Mouse (Mus musculus) left cerebral cortex, postnatal 25 days (tissue): ENCODE measurements at regions not wholly inside any gene's neighbourhood (a gene's known extent, or its start where the extent isn't known, plus 50 kb on each side); places are given as distances from the start of the nearest gene placed in this dataset.

ENCODE experiments used
- DNase-seq, 2 experiments: peaks; one replicate each; pipeline ENCODE4 v3.0.0; 2022; ENCODE audit warnings: low spot score in 2 of 2, mixed read lengths in 1 of 2
- intact Hi-C: fragments of 180-260 bp; cut with DNase I; formaldehyde crosslinking; loops from one replicate; pipeline ENCODE4 v1.15.1; 2025

DNA sequence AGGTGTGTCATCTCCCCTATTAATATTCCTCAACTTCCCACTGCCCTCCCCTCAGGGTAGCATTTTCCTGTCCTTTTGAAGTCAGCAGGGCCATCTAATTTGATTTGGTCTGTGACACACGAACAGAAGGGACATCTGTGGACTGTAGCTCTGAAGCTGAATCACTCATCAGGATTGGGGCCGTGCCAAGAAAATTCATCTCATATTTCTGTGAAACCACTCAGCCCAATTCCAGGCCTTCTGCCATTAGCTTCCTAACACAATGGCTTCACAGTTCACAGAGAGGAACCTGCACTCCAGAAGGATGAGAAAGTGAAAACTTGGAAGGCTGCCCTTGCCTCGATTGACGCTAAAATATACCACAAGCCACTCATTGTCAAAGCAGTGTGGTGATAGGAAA is 86.1 kb downstream of the Abhd5 start:
- intact Hi-C loops, result no loop called here
- peak; percentile 30 to 62 for DNase-seq

DNA sequence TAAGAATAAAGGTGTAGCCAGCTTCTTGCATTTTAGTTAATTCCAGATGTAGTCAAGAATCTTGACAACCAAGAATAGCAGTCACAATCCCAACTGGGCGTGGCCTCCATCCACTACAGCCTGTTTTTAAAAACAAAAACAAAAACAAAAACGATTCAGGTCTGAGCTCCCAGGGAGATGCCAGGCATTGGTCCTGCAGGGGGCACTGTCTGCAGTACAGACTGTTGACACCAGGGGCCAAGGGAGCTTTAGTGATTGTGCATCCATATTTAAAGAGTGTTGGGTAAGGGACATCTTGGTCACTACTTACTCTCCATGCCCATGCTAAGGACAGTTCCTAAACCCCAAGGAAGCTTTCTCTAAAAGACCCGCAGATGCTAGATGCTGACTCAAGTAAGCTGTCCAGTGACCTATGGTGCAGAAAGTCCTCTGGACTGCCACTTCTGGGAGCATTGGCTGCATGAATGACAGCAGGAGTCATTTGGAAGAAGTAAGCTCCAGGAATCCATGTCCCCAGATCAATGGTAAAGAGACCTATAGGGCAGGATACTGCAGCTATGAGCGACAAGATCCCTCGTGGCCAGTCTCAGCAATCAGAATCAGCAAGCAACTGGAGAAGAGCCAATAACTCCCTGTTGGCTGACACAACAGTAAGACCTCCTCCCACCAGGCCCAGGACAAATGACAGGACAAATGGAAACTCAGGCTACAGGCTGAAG is 95.1 kb downstream of the Abhd5 start:
- intact Hi-C loops, result no loop called here
- no peak for DNase-seq

DNA sequence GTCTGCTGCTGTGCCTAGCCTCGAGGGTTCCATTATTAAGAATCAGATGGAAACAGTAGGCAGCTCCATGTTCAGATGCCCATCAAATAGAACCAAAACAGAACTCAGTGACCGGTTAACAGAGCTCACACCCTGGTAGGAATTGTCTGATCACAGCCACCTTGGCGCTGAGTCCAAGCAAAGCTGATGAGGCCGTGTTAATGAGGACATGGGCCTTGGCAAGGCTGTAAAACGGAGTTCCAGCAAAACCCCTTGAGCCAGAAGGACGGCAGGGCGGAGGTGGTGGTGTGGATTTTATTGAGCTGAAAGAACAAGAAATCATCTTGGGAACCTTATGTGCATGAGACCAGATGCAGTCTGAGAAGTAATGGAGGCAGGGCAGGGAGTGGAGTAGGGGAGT is 96.2 kb downstream of the Abhd5 start:
- DNase-seq, result no peak
- intact Hi-C loops, result no loop called here

DNA sequence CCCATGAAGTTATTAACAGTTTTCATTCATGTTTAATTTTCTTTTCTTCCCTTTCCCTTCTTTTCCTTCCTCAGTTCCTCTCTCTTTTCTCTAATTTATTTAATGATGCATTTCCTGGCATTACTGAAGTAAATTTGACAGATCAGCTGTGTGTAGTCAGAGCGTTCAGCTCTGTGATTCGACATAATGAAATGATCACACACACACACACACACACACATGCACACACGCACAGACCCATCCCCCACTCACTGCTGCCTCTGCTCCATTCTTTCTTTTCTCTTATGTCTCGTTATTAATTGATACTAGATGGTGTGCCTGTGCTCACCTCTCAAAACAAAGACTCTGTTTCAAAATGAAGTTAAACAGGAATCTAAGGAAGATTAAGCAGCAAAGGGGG is 96.9 kb downstream of the Abhd5 start:
- no peak for DNase-seq
- intact Hi-C loops, result no loop called here

DNA sequence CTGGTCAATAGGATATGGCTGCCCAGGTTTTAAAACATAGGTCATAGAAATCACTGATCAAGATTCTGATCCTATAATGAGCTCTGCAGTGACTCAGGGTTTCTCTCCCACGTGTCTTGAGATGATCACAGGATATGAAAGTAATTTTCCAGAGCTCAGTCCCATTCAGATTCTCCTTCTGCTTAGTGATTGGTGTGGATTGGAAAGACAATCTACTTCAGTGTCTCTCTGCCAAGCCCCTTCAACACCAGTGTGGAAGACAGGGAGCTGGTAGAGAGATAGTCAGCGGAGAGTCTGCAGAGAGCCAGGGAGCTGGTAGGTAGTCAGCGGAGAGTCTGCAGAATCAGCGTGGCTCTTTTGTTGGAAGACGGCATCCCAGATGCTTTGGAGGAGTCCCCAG is 99.1 kb downstream of the Abhd5 start:
- intact Hi-C loops, result no loop called here
- peak; percentile 26 to 62 for DNase-seq

DNA sequence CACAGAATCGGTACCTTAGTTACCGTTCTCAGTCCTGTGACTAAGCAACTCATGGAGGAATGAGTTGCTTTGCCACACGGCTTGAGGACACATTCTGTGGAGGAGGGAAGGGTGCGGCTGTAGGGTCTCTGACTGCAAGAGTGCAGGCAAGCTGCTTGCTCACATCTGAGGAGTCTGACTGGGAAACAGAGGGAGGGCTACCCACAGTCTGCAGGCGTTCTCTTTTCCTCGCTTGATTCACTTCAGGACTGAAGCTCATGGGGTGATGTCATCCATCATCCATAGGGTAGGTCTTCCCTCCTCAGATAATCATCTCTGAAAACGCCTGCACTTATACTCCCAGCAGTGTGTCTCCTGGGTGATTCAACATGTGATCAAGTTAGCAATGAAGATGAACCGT is 103.9 kb downstream of the Abhd5 start:
- DNase-seq, result peak; percentile 40 to 82
- intact Hi-C loops, result no loop called here

DNA sequence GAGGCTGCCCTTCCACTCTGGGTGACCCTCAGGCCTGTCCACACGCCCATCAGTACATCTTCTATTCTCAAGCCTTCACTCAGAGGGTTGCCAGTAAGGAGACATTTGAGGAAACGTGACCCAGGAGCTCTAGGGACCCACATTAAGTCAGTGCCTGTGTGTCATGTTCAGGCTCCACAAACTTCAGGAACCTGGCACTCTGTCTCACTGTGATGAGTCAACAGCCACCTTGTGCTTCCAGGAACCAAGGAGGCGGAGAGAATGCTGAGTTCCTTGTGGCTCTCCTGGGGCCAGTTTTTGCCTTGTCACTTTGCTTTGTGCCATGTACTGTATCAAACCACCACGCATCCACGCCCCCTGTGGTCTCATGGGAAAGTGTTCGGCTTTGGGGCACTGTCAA is 104.4 kb downstream of the Abhd5 start:
- intact Hi-C loops, result no loop called here
- DNase-seq, result peak in 1 of 2 experiments; percentile 47

DNA sequence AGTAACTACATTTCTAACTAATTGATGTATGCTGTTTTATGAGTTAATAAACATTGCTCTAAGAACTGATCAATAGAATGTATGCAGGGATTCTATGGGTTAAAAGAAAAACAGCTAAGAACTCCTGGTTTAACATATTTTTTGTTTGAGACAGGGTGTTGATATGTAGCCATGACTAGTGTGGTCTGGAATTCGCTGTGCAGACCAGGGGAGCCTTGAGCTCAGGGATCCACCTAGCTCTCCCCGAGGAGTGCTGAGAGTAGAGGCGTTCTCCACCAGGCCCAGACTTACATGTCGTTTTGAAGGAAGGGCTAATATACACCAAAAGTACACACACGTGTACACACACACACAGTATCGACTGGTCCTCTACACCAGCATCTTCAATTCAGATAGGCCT is 108.1 kb downstream of the Abhd5 start:
- intact Hi-C loops, result no loop called here
- DNase-seq, result no peak

DNA sequence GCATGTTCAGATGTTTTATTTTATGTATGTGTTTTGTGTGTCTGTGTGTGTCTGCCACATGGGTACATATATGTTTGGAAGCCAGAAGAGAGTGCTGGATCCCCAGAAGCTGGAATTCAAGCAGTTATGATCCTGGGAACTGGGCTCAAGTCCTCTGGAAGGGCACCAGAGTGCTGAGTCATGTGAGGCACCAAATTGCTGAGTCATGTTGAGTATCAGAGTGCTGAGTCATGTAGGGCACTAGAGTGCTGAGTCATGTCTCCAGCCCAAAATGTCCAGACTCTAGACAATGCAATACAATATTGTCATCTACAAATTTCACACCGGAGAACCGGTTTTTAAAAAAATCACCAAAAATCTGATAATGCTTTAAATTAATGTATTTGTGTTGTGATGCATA is 120.1 kb downstream of the Abhd5 start:
- intact Hi-C loops, result no loop called here
- DNase-seq, result no peak

DNA sequence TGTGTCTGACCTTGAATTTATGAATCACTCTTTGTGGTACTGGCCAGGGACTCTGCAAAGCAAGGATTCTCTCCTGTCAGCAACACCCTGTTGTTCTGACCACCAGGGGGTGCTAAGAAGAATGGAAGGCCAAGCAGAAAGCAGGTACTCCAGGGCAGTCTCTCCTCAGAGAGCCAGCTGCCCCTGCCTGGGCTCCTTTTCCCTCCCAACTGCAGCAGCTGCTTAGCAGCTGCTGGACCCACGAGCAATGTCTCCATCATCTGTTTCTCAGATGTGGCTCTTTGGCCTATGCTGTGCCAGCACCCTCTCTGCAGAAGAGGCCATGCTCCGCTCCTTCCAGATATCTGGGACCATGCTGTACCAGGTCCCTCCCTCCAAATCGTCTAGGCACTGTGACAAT is 124.9 kb downstream of the Abhd5 start:
- intact Hi-C loops, result loop anchor here (5.0 kb wide), 1 partner anchor 216 kb away; no protein-coding TSS in a partner anchor
- peak; percentile 39 to 66 for DNase-seq

DNA sequence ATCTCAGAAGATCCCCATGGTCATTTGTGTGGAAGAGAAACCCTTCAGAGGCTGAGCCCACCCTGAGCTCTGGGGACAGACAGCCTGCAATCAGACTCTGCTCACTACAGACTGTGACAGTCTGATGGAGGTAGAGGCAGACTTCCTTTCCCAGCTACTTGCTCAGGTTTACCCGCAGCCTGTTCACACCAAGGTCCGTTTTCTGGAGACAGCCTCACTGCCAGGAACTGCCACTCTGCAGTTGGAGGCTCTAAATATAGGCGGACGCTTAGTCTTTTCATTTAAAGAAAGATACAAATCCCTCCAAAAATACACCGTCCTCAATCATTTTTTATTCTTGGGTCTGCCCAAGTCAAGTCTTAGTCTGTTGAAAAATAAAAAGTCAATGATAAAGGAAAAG is 135.6 kb downstream of the Abhd5 start:
- intact Hi-C loops, result no loop called here
- peak; percentile 24 to 63 for DNase-seq

DNA sequence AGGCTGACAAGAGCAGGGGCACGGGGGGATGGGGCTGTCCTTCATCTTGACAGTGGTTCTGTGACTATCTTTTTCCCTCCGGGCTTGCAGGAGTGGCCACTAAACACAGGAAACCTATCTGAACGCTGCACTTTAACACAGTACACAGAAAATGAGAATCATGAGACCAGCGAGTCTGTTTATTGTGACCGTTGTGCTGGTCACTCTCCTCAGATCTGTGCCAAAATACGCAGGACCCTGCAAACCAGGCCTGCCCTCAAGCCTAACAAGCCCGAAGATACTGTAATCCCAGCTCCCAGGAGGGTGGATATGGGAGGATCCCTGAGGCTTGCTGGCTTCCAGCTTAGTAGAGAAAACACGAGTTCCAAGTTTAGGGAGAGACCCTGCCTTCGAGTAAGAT is 143.3 kb downstream of the Abhd5 start:
- DNase-seq, result no peak
- intact Hi-C loops, result no loop called here

DNA sequence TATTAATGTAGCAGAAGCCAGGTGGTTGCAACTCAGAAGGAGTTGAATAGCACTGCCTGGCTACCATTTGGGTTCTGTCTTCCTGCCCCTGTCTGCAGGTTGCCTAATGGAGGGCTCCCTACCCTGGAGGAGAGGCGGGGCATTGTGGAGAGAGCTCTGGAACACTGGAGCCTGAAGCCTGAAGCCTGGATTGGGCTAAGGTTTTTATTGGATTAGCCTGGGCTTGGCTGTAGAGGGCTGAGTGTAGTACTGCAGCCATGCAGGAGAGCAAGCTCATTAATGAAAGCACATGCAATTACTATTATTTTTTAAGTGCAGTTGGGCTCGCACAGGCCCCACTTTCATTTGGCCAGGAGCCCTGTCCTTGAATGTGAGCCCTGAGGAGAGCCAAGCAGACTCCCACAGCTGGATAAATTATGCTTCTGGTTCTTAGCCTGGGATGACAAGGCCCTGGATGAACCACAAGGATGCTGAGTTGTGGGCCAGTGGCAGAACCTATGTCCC is 145.1 kb downstream of the Abhd5 start:
- DNase-seq, result no peak
- intact Hi-C loops, result no loop called here

DNA sequence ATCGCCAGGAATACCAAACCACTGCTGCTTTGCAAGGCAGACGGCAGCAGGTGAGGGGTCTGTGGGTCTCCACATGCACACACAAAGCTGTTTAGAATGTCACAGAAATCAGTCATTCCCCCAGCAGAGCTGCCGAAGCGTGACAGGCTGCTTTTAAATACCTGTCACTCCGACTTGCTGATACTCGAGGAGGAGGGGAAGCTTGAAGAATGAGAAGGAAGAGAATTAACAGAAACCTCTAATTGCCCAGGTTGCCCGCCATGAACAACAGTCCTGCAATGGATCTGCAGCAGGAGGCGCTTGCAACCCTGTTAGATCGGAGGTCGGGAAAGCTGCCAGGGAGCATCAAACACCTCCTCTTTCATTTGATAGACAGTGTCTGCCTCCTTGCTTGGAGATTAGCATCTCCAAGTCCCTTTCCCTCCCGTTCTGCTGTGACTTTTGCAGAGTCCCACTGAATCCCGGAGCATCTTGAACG is 150.5 kb downstream of the Abhd5 start:
- no peak for DNase-seq
- intact Hi-C loops, result no loop called here

DNA sequence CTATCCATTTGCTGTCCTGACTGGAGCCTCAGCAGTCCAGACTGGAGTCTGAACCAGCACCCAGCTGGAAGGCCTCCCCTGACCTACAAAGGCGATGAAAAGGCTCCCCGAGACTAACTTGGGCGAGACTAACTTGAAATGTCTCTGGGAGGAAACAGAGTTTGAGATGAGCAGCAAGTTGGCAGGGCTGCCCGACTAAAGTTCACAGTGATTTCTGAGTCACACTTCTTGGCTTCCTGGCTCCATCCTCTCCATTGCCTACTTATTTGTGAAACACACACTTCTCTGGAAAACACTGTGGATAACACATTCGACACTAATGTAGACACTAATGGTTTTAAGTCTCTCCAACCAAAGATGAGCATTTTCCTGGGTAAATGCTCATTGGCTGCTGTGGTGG is 170.2 kb downstream of the Abhd5 start:
- intact Hi-C loops, result no loop called here

DNA sequence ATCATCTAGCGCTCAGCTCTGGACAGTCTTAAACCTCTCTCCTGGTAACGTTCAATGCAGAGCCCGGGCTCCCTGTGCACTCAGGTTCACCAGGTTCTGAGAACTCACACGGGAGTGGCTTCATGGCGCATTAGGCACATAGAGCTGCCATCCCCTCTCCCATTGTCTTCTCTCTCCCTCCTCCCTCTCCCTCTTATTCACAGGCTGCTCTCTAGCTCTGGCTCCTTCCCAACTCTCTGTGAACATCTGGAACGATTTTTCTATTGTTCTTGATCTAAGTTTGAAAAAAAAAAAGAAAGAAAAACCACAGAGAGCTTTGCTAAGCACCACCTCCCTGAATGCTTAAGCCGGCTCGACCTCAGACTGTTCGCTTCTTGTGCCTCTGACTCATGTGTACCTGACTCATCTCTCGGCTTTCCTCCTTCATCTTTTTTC is 174.2 kb downstream of the Abhd5 start:
- intact Hi-C loops, result loop anchor here (5.0 kb wide), 1 partner anchor 103 kb away; no protein-coding TSS in a partner anchor
- no peak for DNase-seq

More for the DNA sequence above, 170.2 kb downstream of the Abhd5 start:
- DNase-seq, result no peak

DNA sequence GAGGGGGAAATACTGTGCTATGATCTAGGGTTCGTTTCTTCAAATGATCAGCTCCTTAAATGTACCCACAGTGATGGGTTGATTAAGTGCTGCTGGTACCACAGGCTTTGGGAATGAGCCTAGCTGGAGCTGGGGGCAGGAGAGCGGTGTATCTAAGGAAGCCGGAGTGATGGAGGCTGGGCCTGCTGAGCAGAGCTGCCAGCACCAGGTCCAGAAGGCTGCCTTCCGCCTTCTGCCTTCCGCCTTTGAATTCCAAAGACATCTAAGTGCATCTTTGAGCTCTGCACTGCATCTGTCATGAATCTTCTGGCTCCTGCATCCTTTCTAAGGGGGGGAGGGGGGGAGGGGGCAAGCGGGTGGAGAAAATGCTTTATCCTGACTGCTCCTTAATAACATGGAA is 176.9 kb downstream of the Abhd5 start:
- intact Hi-C loops, result loop anchor here (5.0 kb wide), 1 partner anchor 106 kb away; no protein-coding TSS in a partner anchor
- peak in 1 of 2 experiments; percentile 37 for DNase-seq

DNA sequence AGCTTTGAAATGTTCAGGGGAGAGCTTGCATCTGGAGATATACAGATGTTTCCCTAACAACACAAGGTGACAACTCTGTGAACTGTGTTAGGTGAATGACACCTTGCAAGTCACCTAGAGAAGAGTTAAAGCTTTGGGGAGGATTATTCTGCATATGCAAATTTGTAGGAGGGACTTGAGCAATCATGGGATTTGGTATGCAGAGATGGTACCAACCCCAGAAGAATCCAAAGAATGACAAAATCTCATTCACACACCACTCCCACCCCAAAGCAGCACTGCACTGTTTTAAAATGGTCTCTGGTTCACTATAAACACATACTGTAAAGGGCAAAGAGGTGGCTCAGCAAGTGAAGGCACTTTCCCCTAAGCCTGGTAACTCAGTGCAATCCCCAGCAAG is 178.3 kb downstream of the Abhd5 start:
- DNase-seq, result no peak
- intact Hi-C loops, result loop anchor here (5.0 kb wide), 1 partner anchor 107 kb away; no protein-coding TSS in a partner anchor

DNA sequence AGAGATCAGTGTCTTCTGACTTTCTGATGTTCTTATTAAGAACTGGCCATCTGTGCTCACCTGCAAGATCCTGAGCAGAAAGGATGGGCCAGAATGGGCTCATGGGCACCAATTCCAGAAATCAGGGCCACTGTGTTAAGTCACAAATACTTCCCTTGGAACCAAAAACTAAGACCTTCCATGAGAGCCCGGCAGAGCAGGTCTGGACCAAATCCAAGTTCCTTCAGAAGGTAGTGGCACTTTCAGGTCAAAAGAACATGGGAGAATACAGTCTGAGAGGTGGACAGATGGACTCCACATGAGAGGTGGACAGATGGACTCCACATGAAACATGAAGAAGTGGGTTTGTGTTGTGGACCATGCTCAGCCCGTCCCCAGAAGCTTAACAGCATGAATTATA is 180.4 kb downstream of the Abhd5 start:
- DNase-seq, result no peak
- intact Hi-C loops, result no loop called here

DNA sequence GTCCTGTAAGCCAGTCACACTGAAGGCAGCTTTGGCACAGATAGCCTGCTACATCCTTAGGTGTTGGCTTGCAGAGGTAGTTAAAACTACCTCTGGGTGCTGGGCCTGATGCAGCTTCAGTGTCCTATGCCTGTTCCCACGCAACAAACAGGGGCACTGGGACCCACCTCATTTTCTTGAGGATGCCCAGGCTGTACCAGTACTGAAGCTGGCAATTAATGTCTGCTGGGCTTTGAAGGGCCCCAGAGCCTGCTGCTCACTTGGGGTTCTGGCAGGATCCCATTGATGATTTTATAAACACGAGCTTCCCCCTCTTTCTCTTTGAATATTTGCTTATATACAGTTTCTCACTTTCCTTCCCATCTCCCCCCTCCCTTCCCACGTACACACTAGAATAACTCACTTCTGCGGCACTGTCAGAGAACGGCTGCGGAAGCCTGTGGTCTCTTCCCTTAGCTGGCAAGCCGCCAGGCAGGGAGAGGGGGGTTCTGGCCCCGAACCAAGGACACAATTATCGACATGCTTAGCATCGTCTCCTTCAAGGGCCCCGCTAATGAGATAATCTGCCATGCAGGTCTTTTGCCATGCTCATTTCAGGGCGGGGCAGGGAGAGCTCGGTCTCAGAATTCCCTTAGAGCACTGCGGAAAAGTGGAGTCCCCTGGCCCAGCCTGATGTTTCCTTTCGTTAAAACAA is 182.9 kb downstream of the Abhd5 start:
- DNase-seq, result peak; percentile 52 to 71
- intact Hi-C loops, result no loop called here

DNA sequence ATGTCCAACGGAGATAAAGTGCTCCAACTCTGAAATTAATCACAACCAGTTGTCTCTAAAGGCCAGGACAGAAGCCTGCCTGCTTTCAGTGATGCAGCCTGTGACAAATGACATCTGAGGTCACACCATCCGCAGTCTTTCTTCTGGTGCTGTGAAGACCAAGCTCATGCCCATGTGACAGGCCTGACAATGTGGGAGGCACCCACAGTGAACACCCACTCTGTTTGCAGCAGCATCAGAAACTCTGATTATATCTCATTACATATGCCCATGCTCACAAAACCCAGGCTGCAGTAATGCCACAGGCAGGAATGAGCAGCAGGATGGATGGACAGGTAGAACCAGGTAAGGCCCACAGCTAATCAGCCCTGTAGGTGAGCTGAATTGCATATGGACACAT is 183.6 kb downstream of the Abhd5 start:
- intact Hi-C loops, result no loop called here

More for the DNA sequence above, 183.6 kb downstream of the Abhd5 start:
- peak in 1 of 2 experiments; percentile 64 for DNase-seq
